Mouse (Mus musculus) stomach, postnatal 0 days (tissue): ENCODE results near the gene Adcy9.

Experiments
- CTCF ChIP-seq: IDR thresholded peaks from 2 replicates; pipeline ENCODE4 v1.5.1; 2016; ENCODE audit warnings: antibody characterized with exemption, low read depth, mild to moderate bottlenecking, moderate library complexity
- EP300 ChIP-seq: optimal IDR thresholded peaks from 2 replicates; pipeline ENCODE3; 2016; ENCODE audit warnings: antibody characterized with exemption

GRCm38 (mm10) chr16:4394991-4395590 is 25.2 kb downstream of the Adcy9 start:
- TF ChIP-seq CTCF, result no peak
- no peak for TF ChIP-seq EP300
